Mouse (Mus musculus): ENCODE data around the gene Msgn1.

Msgn1 gene

DNA sequence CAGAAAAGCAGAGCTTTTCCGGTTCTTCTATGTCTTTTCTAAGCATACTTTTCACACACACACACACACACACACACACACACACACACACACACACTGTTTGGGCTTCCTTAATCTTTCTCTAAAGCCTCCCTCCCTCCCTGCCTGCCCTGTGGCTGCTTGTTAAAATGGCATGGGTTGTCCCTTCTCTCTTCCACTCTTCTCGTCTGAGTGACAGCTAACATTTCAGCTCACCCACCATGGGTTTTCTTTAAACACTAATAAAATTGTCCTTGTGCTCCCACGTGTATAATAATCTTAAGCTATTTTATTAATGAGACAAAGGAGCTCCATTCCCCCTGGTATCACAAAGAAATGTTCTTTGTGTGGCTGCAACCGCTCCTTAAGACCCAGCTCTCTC, 10.7 kb downstream of the Msgn1 start:
- DNase-seq, result no peak

DNA sequence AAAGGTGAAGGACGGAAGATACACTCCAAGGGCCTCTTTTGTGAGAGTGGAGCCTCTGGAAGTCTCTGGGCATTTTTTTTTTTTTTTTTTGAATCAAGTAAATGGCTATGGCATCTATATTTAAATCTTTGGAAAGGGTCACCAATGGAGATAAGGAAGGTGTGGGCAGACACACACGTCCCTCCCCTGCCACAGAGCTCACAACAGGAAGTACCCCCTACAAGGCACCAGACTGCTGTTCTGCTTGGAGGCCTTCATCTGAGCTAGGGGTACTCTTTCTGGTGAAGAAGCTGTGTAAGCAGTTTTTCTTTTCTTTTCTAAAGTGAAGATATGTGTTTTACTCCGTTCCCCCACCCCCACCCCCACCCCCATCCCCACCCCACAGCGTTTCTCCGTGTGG, 11.9 kb downstream of the Msgn1 start:
- DNase-seq, result no peak

DNA sequence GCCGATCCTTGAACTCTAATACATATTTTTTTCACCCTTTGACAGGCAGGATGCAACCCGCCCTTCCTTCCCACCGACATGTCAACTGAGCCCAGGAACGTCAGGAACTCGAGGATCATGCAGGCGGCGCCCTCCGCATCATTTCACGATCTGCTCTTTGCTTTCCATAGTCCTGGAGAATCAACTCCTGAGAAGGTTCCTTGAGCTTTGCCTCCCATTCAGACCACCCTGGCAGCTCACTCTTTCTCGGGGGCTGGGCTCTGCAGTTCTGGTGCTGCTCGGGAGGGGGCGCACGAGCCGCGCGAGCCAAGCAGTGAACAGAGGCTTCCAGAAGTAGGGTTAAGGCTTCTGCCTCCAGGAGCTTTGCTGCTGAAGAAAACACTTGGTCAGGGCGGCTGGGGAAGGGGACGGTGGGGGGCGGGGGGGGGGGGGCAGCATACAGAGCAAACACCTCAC, 12.6 kb downstream of the Msgn1 start:
- DNase-seq, result peak; percentile 49

DNA sequence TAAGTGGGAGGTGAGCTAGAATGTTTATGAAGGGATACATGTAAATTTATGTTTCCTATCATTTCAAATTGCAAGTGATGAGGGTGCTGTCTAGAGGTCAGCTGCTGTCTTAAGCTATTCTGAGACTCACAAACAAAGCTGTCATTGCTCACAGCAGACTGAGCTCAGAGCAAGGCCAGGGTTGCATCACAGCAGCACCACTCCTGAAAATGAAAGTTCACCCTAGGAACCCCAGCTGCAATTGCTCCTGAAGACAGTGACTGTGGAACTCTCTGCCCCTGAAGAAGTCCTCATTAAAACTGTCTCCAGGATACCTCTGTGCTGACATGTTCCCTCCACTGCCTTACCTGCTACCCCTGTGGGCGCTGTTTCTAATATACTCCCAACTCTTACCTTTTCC, 13.7 kb downstream of the Msgn1 start:
- no peak for DNase-seq

DNA sequence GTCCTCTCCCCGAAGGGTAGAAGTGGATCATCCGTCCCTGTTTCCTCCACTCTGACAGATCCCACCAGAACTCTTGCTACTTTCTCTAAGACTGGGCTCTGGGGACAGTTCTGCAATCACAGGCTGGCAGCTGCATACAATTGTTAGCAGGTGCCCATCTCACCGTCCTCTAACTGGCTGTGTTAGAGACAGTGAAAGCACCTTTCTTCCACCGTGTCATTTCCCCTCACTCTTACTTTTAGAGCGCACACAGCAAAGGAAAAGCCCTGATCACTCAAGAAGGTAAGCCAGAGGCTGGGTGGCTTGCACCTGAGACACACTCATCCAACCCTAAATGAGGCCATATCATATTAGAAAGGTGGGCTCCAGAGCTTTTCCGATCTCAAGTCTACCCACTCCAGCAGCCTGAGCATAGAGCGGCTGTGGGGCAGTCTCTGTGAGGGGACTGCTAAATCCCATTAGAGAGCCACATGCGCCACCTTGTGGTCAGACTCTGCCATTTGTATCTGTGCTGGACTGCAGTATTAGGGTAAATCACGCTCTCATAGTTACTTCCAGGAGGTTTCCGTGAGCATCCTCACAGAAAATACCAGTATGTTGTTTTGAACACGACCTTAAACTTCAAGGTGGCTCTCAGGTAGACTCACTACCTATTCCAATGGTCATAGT, 30.2 kb downstream of the Msgn1 start:
- peak; percentile 94 for DNase-seq

DNA sequence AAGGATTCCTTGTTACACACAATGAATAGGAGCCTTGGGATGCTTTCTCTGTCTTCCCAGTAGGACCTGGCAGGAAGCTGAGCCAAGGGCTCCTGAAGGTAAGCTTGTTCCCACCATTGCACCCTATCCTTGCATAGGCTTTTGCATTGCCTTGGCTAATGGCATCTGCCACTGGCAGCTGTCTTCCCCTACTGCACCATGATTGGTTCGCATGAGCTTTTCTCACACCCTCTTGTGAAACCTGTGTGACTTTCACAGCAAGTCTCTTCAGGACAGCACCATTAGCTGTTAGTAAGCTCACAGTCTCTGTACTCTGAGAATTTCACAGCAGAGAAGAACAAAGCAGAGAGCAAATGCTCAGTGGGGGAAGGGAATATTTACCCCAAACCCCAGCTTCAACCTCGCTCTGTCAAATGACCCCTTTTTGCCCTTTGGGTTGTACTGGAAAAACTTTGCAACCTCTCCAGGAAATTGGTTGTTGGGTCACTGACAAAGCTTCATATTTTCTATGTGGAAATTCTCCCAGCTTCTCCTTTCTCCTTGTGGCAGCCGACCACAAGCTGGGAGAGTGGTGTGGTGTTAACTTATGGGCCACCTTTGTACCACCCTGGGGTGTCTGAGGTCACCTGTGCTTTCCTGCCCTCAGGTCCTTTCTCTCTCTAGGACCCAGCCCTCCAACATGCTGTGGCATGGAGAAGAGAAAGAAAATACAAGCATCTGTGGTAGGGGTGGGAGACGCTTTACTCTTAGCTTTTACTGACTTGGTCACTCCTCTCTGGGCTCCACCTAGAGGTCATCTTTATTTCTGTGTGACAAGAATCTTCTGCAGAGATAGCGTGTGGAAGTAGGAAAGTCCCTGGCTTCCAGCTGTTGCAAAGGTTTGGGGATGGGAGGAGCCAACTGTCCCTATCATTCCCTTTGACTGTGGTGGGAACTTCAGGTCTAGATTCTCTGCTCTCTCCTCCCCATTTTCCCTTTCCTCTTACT, 31.1 kb downstream of the Msgn1 start:
- no peak for DNase-seq

DNA sequence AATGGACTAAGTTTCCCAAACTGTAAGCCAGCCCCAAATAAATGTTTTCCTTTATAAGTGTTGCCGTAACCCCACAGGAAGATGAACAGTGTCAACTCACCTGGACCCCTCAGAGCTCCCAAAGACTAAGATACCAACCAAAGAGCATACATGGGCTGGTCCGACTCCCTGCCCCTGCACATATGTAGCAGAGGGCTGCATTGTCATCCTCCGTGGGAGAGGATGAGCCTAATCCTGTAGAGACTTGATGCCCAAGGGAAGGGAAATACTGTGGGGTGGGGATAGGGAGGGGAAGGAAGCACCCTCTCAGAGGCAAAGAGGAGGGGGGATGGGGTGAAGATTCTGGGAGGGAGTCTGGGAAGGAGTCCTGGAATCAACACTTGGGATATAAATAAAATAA, 50.1 kb downstream of the Msgn1 start:
- DNase-seq, result no peak
